Mouse (Mus musculus): ENCODE measurements around the gene 9130230L23Rik.

GRCm38 (mm10) chr5:66000567-66001125, 3.4 kb downstream of the 9130230L23Rik start:
- TF ChIP-seq POLR2A (IDR thresholded peaks at IDR 0.05; ENCODE audit: borderline replicate concordance, extremely low read depth, insufficient read depth, insufficient read length, poor library complexity, severe bottlenecking) (no peak), CTCF (IDR thresholded peaks at IDR 0.05; ENCODE audit: borderline replicate concordance, extremely low read depth, insufficient read depth, insufficient read length) (no peak)
